28 mouse cellular contexts compared by ENCODE assay signal in genomic region chr16:76554846-76555245, GRCm38 (mm10).
DNase-seq lines count a peak whose midpoint lies in the region; ATAC-seq and TF ChIP-seq lines count a peak whose summit lies in the region.
"Had no signal": no experiment of that assay in that cellular context is flagged by ENCODE, and none has a peak within 500 bp of the region (broad histone marks: within the 10 kb centered on the region; RNA-seq: fewer than 3 reads in every experiment).

No protein-coding gene starts in this region.

- WGBS in heart, postnatal 0 days = 79% methylated on average over 4 of the region's 4 CpGs
- WGBS in lung, postnatal 0 days = 84% methylated on average over 4 of the region's 4 CpGs

- no peak for TF ChIP-seq EP300 in heart, postnatal 0 days (IDR thresholded peaks at IDR 0.05; ENCODE audit: low read depth)
- no peak for TF ChIP-seq EP300 in lung, postnatal 0 days (IDR thresholded peaks at IDR 0.05)

- ATAC-seq in heart, postnatal 0 days (ENCODE audit: insufficient read depth, low read depth) = no peak
- ATAC-seq in activated CD4-positive, CD25-positive, alpha-beta regulatory T cell, adult 4 months = peak; percentile 48
- ATAC-seq in megakaryocyte progenitor cell, adult 5-6 weeks (replicated peaks; ENCODE audit: poor library complexity) = peak; percentile 68; the same call in 1 of the 2 replicates
- no peak for ATAC-seq in lung, postnatal 0 days
- ATAC-seq: forebrain, embryonic 13.5 days; hindbrain, embryonic 16.5 days had no signal

- no peaks in the 10 kb centered on the region for H3K36me3 ChIP-seq in heart, postnatal 0 days (replicated peaks; ENCODE audit: control insufficient read depth, insufficient read depth, low read length)
- no peaks in the 10 kb centered on the region for H3K36me3 ChIP-seq in lung, postnatal 0 days (ENCODE audit: insufficient read depth, low read length)
- H3K36me3 ChIP-seq: hindbrain, embryonic 10.5 days; midbrain, embryonic 12.5 days; neural tube, embryonic 13.5 days had no signal

- no peak for TF ChIP-seq CTCF in heart, postnatal 0 days (IDR thresholded peaks at IDR 0.05; ENCODE audit: low read depth)
- no peak for TF ChIP-seq CTCF in lung, postnatal 0 days (IDR thresholded peaks at IDR 0.05)

- no peaks in the 10 kb centered on the region for H3K4me1 ChIP-seq in heart, postnatal 0 days (ENCODE audit: control insufficient read depth, insufficient read depth)
- no peaks in the 10 kb centered on the region for H3K4me1 ChIP-seq in lung, postnatal 0 days (ENCODE audit: insufficient read depth, low read depth, low read length)
- H3K4me1 ChIP-seq: forebrain, embryonic 13.5 days; hindbrain, embryonic 10.5 days; midbrain, embryonic 12.5 days; neural tube, embryonic 13.5 days had no signal

- no peaks in the 10 kb centered on the region for H3K27me3 ChIP-seq in heart, postnatal 0 days (ENCODE audit: control insufficient read depth, insufficient read depth, low read length)
- no peaks in the 10 kb centered on the region for H3K27me3 ChIP-seq in lung, postnatal 0 days (replicated peaks; ENCODE audit: insufficient read depth, low read length)
- H3K27me3 ChIP-seq: CH12.LX; forebrain, embryonic 13.5 days; midbrain, embryonic 12.5 days; neural tube, embryonic 13.5 days had no signal

- H3K9ac ChIP-seq in heart, postnatal 0 days (replicated peaks; ENCODE audit: low read depth, low read length) = no peak overlapping the region
- H3K9ac ChIP-seq in lung, postnatal 0 days (replicated peaks; ENCODE audit: low read depth) = no peak overlapping the region
- H3K9ac ChIP-seq: forebrain, embryonic 13.5 days; liver, embryonic 14.5 days; midbrain, embryonic 12.5 days; neural tube, embryonic 13.5 days had no signal

- no peak overlapping the region for H3K4me2 ChIP-seq in heart, postnatal 0 days (ENCODE audit: low read depth, low read length)
- no peak overlapping the region for H3K4me2 ChIP-seq in lung, postnatal 0 days (replicated peaks; ENCODE audit: low read depth, low read length)
- H3K4me2 ChIP-seq: forebrain, embryonic 13.5 days; heart, embryonic 11.5 days; midbrain, embryonic 12.5 days; neural tube, embryonic 13.5 days had no signal

- H3K9me3 ChIP-seq in heart, postnatal 0 days (replicated peaks; ENCODE audit: control insufficient read depth, low read length) = no peaks in the 10 kb centered on the region
- H3K9me3 ChIP-seq in lung, postnatal 0 days (ENCODE audit: low read length) = no peaks in the 10 kb centered on the region
- H3K9me3 ChIP-seq: forebrain, embryonic 13.5 days; midbrain, embryonic 12.5 days; neural tube, embryonic 13.5 days had no signal

- no peak overlapping the region for H3K27ac ChIP-seq in heart, postnatal 0 days (ENCODE audit: low read depth)
- no peak overlapping the region for H3K27ac ChIP-seq in lung, postnatal 0 days (ENCODE audit: low read length)
- H3K27ac ChIP-seq: forebrain, embryonic 13.5 days; hindbrain, embryonic 10.5 days; liver, embryonic 14.5 days; midbrain, embryonic 12.5 days; neural tube, embryonic 13.5 days had no signal

- DNase-seq in heart, postnatal 0 days (ENCODE audit: low spot score) = peak; percentile 2
- DNase-seq in heart, postnatal 4 days = no peak
- peak; percentile 24 for DNase-seq in CD4-positive helper T cell, adult 2 months (ENCODE audit: low read depth, low spot score)
- DNase-seq in adrenal gland, adult 2 months = no peak
- DNase-seq in MN1 (ENCODE audit: low spot score) = no peak
- DNase-seq in lung, postnatal 0 days (ENCODE audit: low spot score) = no peak
- DNase-seq: adrenal gland, adult 8-10 months; cerebellum, adult 8-10 months; cerebellum, postnatal 25 days; gastrocnemius, postnatal 14 days; heart, postnatal 10 days; kidney, adult 11 months; kidney, postnatal 14 days; liver; lung, adult 2 months; lung, postnatal 14 days; right cerebral cortex, postnatal 14 days had no signal

- no peak overlapping the region for H3K4me3 ChIP-seq in heart, postnatal 0 days (ENCODE audit: low read depth, low read length)
- H3K4me3 ChIP-seq in lung, postnatal 0 days (ENCODE audit: low read depth, low read length) = no peak overlapping the region
- H3K4me3 ChIP-seq: forebrain, embryonic 13.5 days; hindbrain, embryonic 10.5 days; midbrain, embryonic 12.5 days; myocyte; neural tube, embryonic 13.5 days had no signal

Comparison
In these comparisons a context has a peak if more than half of its experiments do, and no peak if none do; other contexts are left out.
1. DNase-seq: peak in heart, postnatal 0 days (single experiment) and CD4-positive helper T cell, adult 2 months (single experiment); none in heart, postnatal 4 days (single experiment), adrenal gland, adult 2 months (single experiment), MN1 (single experiment) and lung, postnatal 0 days (single experiment).
2. ATAC-seq: peak in activated CD4-positive, CD25-positive, alpha-beta regulatory T cell, adult 4 months (single experiment) and megakaryocyte progenitor cell, adult 5-6 weeks (single experiment); none in heart, postnatal 0 days (single experiment) and lung, postnatal 0 days (single experiment).